Mouse (Mus musculus) stomach, postnatal 0 days (tissue): Measurements from ENCODE around the gene A930002H24Rik.

ENCODE experiments used
- CTCF ChIP-seq: IDR thresholded peaks from 2 replicates; pipeline ENCODE4 v1.5.1; 2016; ENCODE audit warnings: antibody characterized with exemption, low read depth, mild to moderate bottlenecking, moderate library complexity
- EP300 ChIP-seq: optimal IDR thresholded peaks from 2 replicates; pipeline ENCODE3; 2016; ENCODE audit warnings: antibody characterized with exemption

DNA sequence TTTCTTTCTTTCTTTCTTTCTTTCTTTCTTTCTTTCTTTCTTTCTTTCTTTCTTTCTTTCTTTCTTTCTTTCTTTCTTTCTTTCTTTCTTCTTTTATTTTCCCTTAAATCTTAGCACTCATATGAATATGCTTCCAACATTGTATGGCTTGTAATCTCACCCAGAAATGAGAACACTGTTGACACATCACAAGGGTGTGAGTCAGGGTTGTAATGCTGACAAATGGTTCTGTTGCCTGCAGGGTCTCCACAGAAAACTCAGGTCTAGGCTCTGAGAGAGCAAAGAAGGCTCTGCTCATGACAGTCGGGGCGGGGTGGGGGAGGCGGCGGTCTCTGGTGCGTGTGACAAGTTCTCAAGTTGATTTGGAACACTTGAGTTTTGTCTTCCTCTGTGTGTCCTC lies 18.7 kb downstream of the A930002H24Rik start:
- no peak for TF ChIP-seq EP300
- no peak for TF ChIP-seq CTCF
